Mouse (Mus musculus) lung, embryonic 15.5 days (tissue): ENCODE measurements around the gene Zswim7. TPM values are rescaled to one million over a fixed set of nuclear protein-coding genes. Genes with fewer than 3 reads are reported as not detected.
"Not testable (repeated sequence)": the region's sequence is repeated elsewhere in the genome, so short reads cannot be mapped to it uniquely, and the experiment has no call there.

Experiments used
- ATAC-seq: fragments of 200-750 bp; cut with Nextera tagmentation; 2 replicates; pipeline ENCODE4 v1.8.0; 2017; ENCODE audit warnings: moderate number of reproducible peaks, borderline replicate concordance; ENCODE audit not compliant: low FRiP score, low TSS enrichment; ENCODE audit errors: extremely low read depth
- H3K27ac ChIP-seq: fragments of 300-500 bp; sonication (generic); 2 replicates; pipeline ENCODE4 v1.5.1; 2015; ENCODE audit warnings: moderate library complexity, mild to moderate bottlenecking, inconsistent platforms
- H3K27me3 ChIP-seq: fragments of 300-500 bp; sonication (generic); 2 replicates; pipeline ENCODE4 v1.6.1; 2015; ENCODE audit warnings: inconsistent platforms
- H3K36me3 ChIP-seq: fragments of 300-500 bp; sonication (generic); 2 replicates; pipeline ENCODE4 v1.6.1; 2015; ENCODE audit warnings: inconsistent platforms
- H3K4me1 ChIP-seq: fragments of 300-500 bp; sonication (generic); 2 replicates; pipeline ENCODE4 v1.6.1; 2015; ENCODE audit warnings: inconsistent platforms
- H3K4me2 ChIP-seq: fragments of 300-500 bp; sonication (generic); 2 replicates; pipeline ENCODE4 v1.6.1; 2015; ENCODE audit warnings: inconsistent platforms, mild to moderate bottlenecking, moderate library complexity
- H3K4me3 ChIP-seq: fragments of 300-500 bp; sonication (generic); 2 replicates; pipeline ENCODE4 v1.5.1; 2015; ENCODE audit warnings: mild to moderate bottlenecking, inconsistent platforms
- H3K9ac ChIP-seq: fragments of 300-500 bp; sonication (generic); 2 replicates; pipeline ENCODE4 v1.6.1; 2015; ENCODE audit warnings: inconsistent platforms
- H3K9me3 ChIP-seq: fragments of 300-500 bp; sonication (generic); 2 replicates; pipeline ENCODE4 v1.6.1; 2016; ENCODE audit warnings: inconsistent platforms
- WGBS: fragments of 180-500 bp; shearing (Covaris S2); methylation state at CpG from one replicate; pipeline ENCODE4 v1.1.7; 2015; 5-methylcytosine and 5-hydroxymethylcytosine counted together
- polyA plus RNA-seq: library from polyadenylated mRNA; unstranded; fragments of >200 nt; fragmentation: Nextera tagmentation; extraction: Ambion mirVana; gene quantifications from 2 replicates; pipeline ENCODE4 v1.2.1, GENCODE M21; 2015

Zswim7 gene
- 16.2 TPM in 2 replicates for polyA plus RNA-seq

DNA sequence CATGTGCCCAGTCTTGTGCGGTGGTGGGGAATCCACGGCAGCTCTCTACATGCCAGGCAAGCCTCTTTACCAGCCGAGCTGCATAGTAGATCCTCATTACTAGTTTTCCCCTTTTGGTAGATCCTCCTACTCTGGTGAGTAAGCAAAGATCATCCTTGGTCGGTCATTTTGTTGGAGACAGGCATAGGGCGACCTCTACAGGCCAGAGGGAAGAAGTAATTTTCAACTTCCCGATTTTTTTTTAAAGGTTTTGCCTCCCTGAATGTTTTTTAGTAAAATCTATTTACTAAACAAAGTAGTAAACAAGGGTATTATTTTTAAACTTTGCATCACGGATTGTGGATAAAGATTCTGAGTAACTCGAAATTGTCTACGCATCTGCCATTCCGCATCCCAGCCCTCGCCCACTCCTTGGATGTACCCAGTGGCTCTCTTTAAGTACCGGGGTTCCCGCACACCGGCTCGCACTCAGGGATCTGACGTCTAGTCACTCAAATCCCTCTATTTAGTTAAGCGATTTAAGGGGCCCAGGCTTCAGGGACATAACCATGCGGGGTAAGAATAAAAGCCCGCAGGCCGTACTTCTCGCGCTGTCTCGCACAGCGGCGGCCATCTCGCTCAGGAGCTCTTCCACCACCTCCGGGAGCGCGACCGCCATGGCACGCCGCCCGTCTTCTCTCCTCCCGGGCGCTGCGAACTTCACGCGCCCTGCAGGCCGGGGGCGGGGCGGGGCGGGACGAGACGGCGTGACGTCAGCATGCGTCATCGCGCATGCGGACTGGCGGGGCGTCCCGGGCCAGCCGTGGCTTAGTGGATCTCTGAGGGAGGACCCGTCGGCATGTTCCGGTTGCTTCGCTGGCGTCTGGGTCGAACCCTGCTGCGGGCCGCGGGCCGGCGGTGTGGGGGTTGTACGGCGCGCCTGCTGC is at the start of gene Zswim7, which contains the start of gene Ttc19:
Gene Zswim7, minus strand, starts transcription at position 701 of the 926 bp plus-strand sequence.
Gene Ttc19, plus strand, starts transcription at position 799 of the 926 bp plus-strand sequence.
- H3K9ac ChIP-seq: peak within 1 kb of the TSS; percentile 72
- peak within 1 kb of the TSS; percentile 72 for H3K4me2 ChIP-seq
- H3K36me3 ChIP-seq: peaks cover 12% of the 10 kb centered on the region
- H3K4me1 ChIP-seq: peaks cover 4% of the 10 kb centered on the region
- peak within 1 kb of the TSS; percentile 93 for H3K27ac ChIP-seq
- peak; percentile 97 for ATAC-seq
- H3K27me3 ChIP-seq: no peaks in the 10 kb centered on the region
- no peaks in the 10 kb centered on the region for H3K9me3 ChIP-seq
- H3K4me3 ChIP-seq: peak within 1 kb of the TSS; percentile 88
- WGBS: under 1% methylated on average over 68 of the region's 68 CpGs

DNA sequence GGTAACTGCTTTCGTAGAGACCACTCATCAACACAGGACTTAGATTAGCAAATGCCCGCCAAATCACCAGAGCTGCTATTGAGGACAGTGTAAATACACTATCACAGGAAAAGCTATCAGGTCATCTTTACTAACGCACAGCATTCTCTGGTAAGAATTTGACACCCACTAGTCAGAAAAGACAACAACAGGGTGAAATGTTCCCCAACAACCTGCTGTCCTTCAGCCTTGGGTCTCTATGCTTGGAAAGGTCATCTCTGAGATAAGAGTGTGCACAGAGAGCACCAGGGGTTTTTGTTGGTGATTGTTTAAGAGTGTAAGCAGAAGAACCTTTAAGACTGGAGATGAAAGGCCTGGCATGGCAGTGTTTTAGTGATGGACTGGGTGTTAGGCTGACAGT is 42.5 kb upstream of the Zswim7 start:
- 46% methylated on average over 3 of the region's 3 CpGs for WGBS
- H3K27ac ChIP-seq: no peak overlapping the region
- no peaks in the 10 kb centered on the region for H3K4me1 ChIP-seq

DNA sequence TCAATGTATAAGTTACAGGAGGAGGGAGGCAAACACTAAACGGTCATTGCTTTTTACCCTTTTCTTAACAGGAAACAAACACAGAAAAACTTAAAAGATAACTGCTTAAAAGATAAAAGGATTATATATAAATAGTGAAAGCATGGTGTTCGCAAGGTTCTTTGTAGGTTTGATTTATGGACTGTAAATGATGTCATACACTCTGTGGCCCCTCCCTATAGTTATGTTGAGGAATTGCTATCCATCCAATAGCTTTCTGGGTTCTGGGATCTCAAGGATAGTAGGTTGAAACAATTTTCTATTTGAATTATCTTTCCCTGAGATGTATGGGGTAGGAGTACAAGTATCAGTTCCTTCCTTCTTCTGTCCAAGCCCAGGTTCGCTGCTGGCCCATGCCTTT is 38.9 kb upstream of the Zswim7 start:
- Histone ChIP-seq H3K9ac (no peak overlapping the region), H3K4me2 (no peak overlapping the region), H3K9me3 (no peaks in the 10 kb centered on the region), H3K4me3 (no peak overlapping the region), H3K4me1 (no peaks in the 10 kb centered on the region), H3K36me3 (peaks cover 82% of the 10 kb centered on the region), H3K27ac (no peak overlapping the region), H3K27me3 (no peaks in the 10 kb centered on the region)
- 54% methylated on average over 3 of the region's 3 CpGs for WGBS
- no peak for ATAC-seq

More for the DNA sequence above, 42.5 kb upstream of the Zswim7 start:
- Histone ChIP-seq H3K9ac (no peak overlapping the region), H3K4me2 (no peak overlapping the region), H3K36me3 (peaks cover 81% of the 10 kb centered on the region), H3K4me3 (no peak overlapping the region), H3K9me3 (no peaks in the 10 kb centered on the region), H3K27me3 (no peaks in the 10 kb centered on the region)
- no peak for ATAC-seq

DNA sequence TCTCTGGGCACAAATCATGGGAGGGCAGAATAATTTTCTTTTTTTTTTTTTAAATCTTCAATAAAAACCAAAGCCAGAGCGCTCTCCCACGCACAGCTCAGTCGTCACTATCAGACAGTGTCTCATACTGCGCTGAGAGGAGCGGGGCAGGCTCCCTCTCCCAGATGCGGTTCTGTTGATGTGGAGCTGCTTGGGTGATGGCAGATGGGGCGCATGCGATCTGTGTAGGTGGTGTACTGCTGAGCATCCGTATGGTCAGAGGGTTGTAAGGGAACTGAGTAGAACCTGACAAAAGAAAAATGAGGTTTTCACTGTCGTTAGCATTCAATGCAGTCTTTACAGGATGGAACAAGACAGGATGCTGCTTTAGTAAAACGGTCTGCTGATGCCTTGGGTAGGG is 36.6 kb upstream of the Zswim7 start:
- H3K4me1 ChIP-seq: no peaks in the 10 kb centered on the region
- WGBS: 73% methylated on average over 11 of the region's 11 CpGs
- no peak overlapping the region for H3K27ac ChIP-seq
- no peak overlapping the region for H3K4me3 ChIP-seq
- no peaks in the 10 kb centered on the region for H3K9me3 ChIP-seq
- ATAC-seq: no peak
- H3K9ac ChIP-seq: no peak overlapping the region
- no peak overlapping the region for H3K4me2 ChIP-seq
- H3K36me3 ChIP-seq: peaks cover 84% of the 10 kb centered on the region
- no peaks in the 10 kb centered on the region for H3K27me3 ChIP-seq

DNA sequence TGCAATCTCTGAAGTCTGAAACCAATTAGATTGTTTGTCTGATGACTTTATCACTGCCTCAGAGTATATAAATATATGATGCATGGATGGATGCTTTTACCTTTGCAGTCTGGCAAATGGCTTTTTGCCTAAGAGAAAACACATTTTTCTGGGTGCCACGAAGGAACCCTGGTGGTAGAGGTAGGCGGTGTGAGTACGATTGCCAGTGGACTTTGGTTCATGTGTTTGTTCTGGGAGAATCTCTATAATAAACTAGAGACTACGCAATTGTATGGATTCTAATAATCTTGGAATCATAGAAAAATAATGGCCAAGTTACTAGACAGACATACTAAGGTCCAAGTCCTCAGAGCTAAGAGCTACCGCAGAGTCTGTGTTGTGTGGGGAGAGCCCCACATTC is 33.8 kb upstream of the Zswim7 start:
- Histone ChIP-seq H3K4me2 (no peak overlapping the region), H3K4me1 (no peaks in the 10 kb centered on the region), H3K27me3 (no peaks in the 10 kb centered on the region), H3K36me3 (peaks cover 68% of the 10 kb centered on the region), H3K4me3 (no peak overlapping the region), H3K9ac (no peak overlapping the region), H3K27ac (no peak overlapping the region), H3K9me3 (no peaks in the 10 kb centered on the region)
- 93% methylated on average over 5 of the region's 5 CpGs for WGBS
- no peak for ATAC-seq

DNA sequence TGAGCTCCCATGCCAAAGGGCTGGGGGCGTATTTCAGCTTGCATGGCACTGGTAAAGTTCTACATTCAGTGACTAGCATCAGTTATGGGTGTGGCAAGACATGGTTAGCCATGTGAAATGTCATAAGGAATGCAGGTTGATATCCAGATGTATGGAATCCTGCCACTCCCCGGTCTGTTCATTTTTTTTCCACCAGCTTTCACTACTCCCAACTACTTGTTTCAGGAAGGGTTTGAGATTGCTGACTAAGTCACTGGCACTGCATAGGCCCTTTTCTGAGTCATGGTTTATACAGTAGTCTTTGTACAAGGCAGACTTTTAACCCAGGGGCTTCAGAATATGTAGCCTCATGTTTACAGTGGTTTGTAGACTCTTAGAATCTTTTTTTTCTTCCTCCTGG is 28.1 kb upstream of the Zswim7 start:
- WGBS: 80% methylated on average over 2 of the region's 2 CpGs
- no peaks in the 10 kb centered on the region for H3K27me3 ChIP-seq
- H3K9ac ChIP-seq: no peak overlapping the region
- no peak for ATAC-seq
- H3K4me3 ChIP-seq: no peak overlapping the region
- peaks cover 37% of the 10 kb centered on the region for H3K36me3 ChIP-seq
- H3K9me3 ChIP-seq: no peaks in the 10 kb centered on the region
- no peak overlapping the region for H3K27ac ChIP-seq
- H3K4me2 ChIP-seq: no peak overlapping the region
- no peaks in the 10 kb centered on the region for H3K4me1 ChIP-seq

DNA sequence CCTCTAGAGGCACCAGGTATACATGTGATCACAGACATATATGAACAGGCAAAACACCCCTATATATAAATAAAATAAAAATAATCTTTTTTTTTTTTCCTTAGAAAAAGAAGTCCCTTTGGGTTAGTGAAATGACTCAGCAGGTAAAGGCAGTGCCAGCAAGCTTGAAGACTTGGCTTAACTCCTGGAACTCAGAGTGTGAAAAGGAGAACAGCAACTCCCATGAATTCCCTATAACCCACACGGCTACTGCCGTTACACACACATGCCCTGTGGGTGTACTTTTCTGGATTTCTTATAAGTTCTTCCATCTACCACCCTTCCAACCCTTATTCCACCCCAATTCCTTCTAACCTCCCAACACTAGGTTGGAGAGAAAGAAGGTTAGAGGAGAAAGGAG is 24.7 kb upstream of the Zswim7 start:
- no peaks in the 10 kb centered on the region for H3K9me3 ChIP-seq
- H3K27me3 ChIP-seq: no peaks in the 10 kb centered on the region
- ATAC-seq: no peak
- WGBS: 92% methylated on average over 2 of the region's 2 CpGs
- H3K4me1 ChIP-seq: no peaks in the 10 kb centered on the region
- H3K9ac ChIP-seq: no peak overlapping the region
- no peak overlapping the region for H3K4me3 ChIP-seq
- H3K36me3 ChIP-seq: peaks cover 20% of the 10 kb centered on the region
- H3K27ac ChIP-seq: no peak overlapping the region
- H3K4me2 ChIP-seq: no peak overlapping the region

DNA sequence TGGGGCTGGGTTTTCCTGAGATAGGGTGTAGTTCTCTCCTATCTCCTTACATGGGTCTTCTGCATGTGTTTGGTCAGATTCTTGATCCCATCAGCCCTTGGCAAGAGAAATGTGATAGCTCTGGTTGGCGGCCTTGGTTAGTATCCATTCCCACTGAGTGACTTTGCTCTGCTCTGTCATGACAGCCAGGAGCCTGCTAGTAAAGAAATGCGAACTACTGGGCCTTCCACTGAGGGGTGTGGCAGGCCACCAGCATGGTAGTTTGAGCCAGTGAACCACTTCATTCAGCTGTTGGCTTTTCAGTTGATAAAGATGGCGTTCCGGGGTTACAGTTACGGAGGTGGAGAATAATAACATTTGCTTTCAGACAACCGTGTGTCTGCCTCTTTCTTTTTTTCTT is 17.7 kb upstream of the Zswim7 start:
- Histone ChIP-seq H3K27ac (no peak overlapping the region), H3K4me3 (no peak overlapping the region), H3K9me3 (no peaks in the 10 kb centered on the region), H3K27me3 (no peaks in the 10 kb centered on the region), H3K36me3 (0 out of 2 replicates have a peak, but pooled peaks cover 3% of the 10 kb centered on the region), H3K4me2 (no peak overlapping the region), H3K4me1 (no peaks in the 10 kb centered on the region), H3K9ac (no peak overlapping the region)
- 81% methylated on average over 6 of the region's 6 CpGs for WGBS
- ATAC-seq: no peak

DNA sequence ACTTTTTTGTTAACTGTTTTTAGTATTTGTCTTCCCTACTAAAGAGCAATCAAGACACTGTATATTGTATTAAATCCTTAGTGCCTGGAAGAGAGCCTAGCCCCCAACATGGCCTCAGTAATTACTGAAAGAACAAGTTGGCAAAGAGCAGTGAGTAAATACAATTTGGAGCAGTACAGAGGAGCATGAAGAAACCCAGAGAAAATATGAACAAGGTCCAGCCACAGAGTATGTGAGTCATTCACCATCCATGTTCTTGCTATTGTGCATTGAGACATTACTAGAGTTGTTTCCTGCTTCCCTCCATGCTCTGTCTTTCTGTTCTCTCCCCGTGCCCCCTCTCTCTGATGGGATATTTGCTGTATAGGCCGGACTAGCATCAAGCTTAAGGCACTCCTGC is 12.9 kb upstream of the Zswim7 start:
- 86% methylated on average over 2 of the region's 2 CpGs for WGBS
- Histone ChIP-seq H3K27ac (no peak overlapping the region), H3K36me3 (peaks cover 13% of the 10 kb centered on the region; the same call in 1 of the 2 replicates), H3K9ac (no peak overlapping the region), H3K27me3 (no peaks in the 10 kb centered on the region), H3K9me3 (no peaks in the 10 kb centered on the region), H3K4me1 (no peaks in the 10 kb centered on the region), H3K4me2 (no peak overlapping the region), H3K4me3 (no peak overlapping the region)
- no peak for ATAC-seq

DNA sequence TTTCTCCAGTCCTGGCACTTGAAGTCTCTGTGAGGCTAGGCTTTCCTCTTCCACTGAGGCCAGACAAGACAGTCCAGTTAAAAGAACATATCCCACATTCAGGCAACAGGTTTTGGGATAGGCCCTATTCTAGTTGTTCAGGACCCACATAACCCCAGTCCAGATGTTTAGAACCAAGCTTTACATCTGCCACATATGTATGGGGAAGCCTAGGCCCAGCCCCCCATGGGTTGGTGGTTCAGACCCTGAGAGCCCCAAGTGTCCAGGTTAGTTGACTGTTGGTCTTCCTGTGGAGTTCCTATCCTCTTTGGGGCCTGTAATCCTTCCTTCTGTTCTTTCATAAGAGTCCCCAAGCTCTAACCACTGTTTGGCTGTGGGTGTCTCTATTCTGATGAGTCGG is 6.5 kb upstream of the Zswim7 start:
- H3K27me3 ChIP-seq: no peaks in the 10 kb centered on the region
- H3K4me2 ChIP-seq: no peak overlapping the region
- no peak overlapping the region for H3K27ac ChIP-seq
- no peaks in the 10 kb centered on the region; the same call in 1 of the 2 replicates for H3K4me1 ChIP-seq
- H3K36me3 ChIP-seq: peaks cover 36% of the 10 kb centered on the region
- H3K9ac ChIP-seq: no peak overlapping the region
- H3K9me3 ChIP-seq: no peaks in the 10 kb centered on the region
- WGBS: 90% methylated on average over 1 of the region's 1 CpGs
- ATAC-seq: no peak
- H3K4me3 ChIP-seq: no peak overlapping the region

DNA sequence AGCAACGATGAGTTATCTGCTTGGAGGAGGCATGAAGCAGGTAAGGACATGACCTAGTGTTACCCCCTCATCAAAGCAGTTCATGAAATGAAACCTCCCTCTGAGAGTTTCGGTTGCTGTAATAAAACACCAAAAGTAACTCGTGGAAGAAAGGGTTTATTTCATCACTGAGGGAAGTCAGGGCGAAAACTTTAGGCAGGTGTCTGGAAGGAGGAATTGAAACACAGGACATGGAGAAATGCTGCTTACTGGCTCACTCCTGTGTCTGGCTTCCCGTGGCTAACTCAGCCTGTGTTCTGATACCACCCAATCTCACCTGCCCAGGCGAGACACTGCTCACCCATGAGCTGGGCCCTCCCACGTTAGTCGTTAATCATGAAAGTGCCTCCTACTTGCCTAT is 3.8 kb upstream of the Zswim7 start:
- 85% methylated on average over 8 of the region's 8 CpGs for WGBS
- Histone ChIP-seq H3K4me3 (no peak overlapping the region), H3K27ac (no peak overlapping the region), H3K36me3 (peaks cover 31% of the 10 kb centered on the region), H3K9me3 (no peaks in the 10 kb centered on the region), H3K9ac (no peak overlapping the region), H3K4me2 (no peak overlapping the region), H3K27me3 (no peaks in the 10 kb centered on the region), H3K4me1 (peaks cover 4% of the 10 kb centered on the region)
- ATAC-seq: no peak

DNA sequence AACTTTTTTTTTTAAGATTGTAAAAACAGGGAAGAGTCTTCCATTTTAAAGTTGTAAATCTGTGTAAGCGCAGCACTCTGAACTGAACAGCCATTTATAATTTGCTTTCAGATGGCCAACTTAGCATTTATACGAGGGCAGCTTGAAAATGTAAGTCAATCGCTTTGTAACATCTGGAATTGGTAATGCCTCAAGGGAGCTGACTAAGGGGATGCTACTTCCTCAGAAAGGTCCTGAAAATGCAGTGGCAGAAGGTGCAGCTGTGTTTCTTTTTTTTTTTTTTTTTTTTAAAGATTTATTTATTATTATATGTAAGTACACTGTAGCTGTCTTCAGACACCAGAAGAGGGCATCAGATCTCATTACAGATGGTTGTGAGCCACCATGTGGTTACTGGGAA is 2.8 kb upstream of the Zswim7 start:
- not testable (repeated sequence) for H3K4me2 ChIP-seq, H3K27ac ChIP-seq, ATAC-seq, H3K4me1 ChIP-seq, H3K9me3 ChIP-seq, H3K9ac ChIP-seq, H3K27me3 ChIP-seq, H3K4me3 ChIP-seq
- 88% methylated on average over 3 of the region's 3 CpGs for WGBS
- H3K36me3 ChIP-seq: peaks cover 28% of the 10 kb centered on the region
